Mouse (Mus musculus): ENCODE results near the gene Cyp2c69. TPM values are rescaled to one million over a fixed set of nuclear protein-coding genes. Genes with fewer than 3 reads are reported as not detected.
"Not testable (repeated sequence)": the region's sequence is repeated elsewhere in the genome, so short reads cannot be mapped to it uniquely, and the experiment has no call there.

Gene Cyp2c69
- polyA plus RNA-seq, 1 experiment from 2014 or later, result not detected

- not testable (repeated sequence) for H3K9me3 ChIP-seq (ENCODE audit: control insufficient read depth, low read length); H3K9ac ChIP-seq (ENCODE audit: low read length); H3K4me3 ChIP-seq (ENCODE audit: low read depth, low read length); H3K36me3 ChIP-seq (ENCODE audit: control insufficient read depth, insufficient read depth, low read length); H3K4me1 ChIP-seq (ENCODE audit: control insufficient read depth, insufficient read depth, low read length); H3K4me2 ChIP-seq (ENCODE audit: low read depth); H3K27me3 ChIP-seq (ENCODE audit: control insufficient read depth, insufficient read depth, low read length); DNase-seq (ENCODE audit: low spot score); ATAC-seq (ENCODE audit: insufficient read depth, low FRiP score, low TSS enrichment); H3K27ac ChIP-seq (ENCODE audit: low read depth, low read length)
- 93% methylated on average over 3 of the region's 3 CpGs for WGBS
Measured at GRCm38 (mm10) chr19:39812714-39813113, 73.9 kb downstream of the Cyp2c69 start, which contains the start of gene Cyp2c40. TSS of gene Cyp2c40 (minus strand) at chr19:39812814.

Other genes with a start within 250 kb of the Cyp2c69 start
- gene Cyp2c67, start 237.7 kb downstream of the Cyp2c69 start, polyA plus RNA-seq (2014; fragmentation: Nextera tagmentation; extraction: Ambion mirVana), result not detected in 2 replicates
- not detected in 2 replicates for gene Cyp2c68, start 145.7 kb downstream of the Cyp2c69 start, polyA plus RNA-seq (2014; fragmentation: Nextera tagmentation; extraction: Ambion mirVana)
- not detected in 2 replicates for gene Cyp2c40, start 74.0 kb downstream of the Cyp2c69 start, polyA plus RNA-seq (2014; fragmentation: Nextera tagmentation; extraction: Ambion mirVana)
- not detected in 2 replicates for gene Cyp2c37, start 105.6 kb upstream of the Cyp2c69 start, polyA plus RNA-seq (2014; fragmentation: Nextera tagmentation; extraction: Ambion mirVana)
- not detected in 2 replicates for gene Cyp2c54, start 187.0 kb upstream of the Cyp2c69 start, polyA plus RNA-seq (2014; fragmentation: Nextera tagmentation; extraction: Ambion mirVana)
- gene Cyp2c50, start 202.9 kb upstream of the Cyp2c69 start, polyA plus RNA-seq (2014; fragmentation: Nextera tagmentation; extraction: Ambion mirVana), result not detected in 2 replicates

Data from neural tube, embryonic 11.5 days (tissue).